Mouse (Mus musculus): ENCODE measurements around the gene Msh5. TPM values are rescaled to one million over a fixed set of nuclear protein-coding genes. Genes with fewer than 3 reads are reported as not detected.

Gene Msh5
- total and polyA plus RNA-seq, 3 experiments = 26.3 to 29.0 TPM; not detected in 1

DNA sequence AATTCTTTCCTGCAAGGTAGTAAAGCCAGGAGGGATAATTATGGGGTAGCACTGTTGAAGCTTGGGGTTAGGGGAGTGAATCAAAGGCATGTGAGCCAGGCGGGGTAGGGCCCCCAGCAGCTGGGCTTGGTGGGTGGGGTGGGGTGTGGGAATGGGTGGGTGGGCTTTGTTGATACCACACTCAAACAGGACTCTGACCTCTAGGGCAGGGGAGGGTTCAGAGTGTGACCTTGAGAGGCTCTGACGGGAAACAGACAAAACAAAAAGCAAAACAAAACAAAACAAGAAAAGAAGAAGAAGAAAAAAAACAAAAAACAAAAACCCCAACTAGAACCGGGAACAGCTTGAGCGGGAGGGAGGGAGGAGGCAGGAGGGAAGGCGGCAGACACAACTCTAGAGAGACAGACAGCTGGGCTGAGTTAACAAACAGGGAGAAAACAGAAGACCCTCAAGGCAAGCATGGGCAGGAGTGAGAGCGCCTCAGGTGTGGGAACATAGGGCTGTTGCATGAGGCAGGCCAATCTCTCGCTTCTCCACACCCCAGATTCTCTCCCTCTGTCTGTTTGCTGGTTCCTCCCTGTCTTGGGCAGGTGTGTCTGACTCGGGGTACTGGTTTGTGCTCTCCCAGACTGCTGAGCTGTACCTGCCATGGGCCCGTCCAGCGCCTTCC is 30.1 kb upstream of the Msh5 start, which contains the start of gene Ly6g6e:
Ly6g6e (plus strand) TSS at position 396 of the 670 bp plus-strand sequence.
- Histone ChIP-seq H3K27ac (ENCODE audit: control insufficient read depth, low read depth, low read length) (no peak within 1 kb of the TSS), H3K27me3 (ENCODE audit: control insufficient read depth in 1 of 2, insufficient read depth in 2 of 2, low read length in 2 of 2) (no peaks in the 10 kb centered on the region), H3K9ac (ENCODE audit: control insufficient read depth, low read depth, low read length, poor library complexity, severe bottlenecking) (no peak within 1 kb of the TSS), H3K79me2 (ENCODE audit: control insufficient read depth, insufficient read depth, low read length, poor library complexity) (no peaks in the 10 kb centered on the region), H3K4me1 (ENCODE audit: control insufficient read depth in 1 of 2, insufficient read depth in 2 of 2, low read length in 2 of 2) (peaks cover 15 to 22% of the 10 kb centered on the region in 2 experiments), H3K9me3 (replicated peaks; ENCODE audit: insufficient read depth, low read length) (no peaks in the 10 kb centered on the region), H3K36me3 (ENCODE audit: control insufficient read depth in 1 of 2, insufficient read depth in 2 of 2, low read length in 2 of 2) (peaks cover 0 to 21% of the 10 kb centered on the region in 2 experiments; a peak in 2 of 4 replicates), H3K4me3 (ENCODE audit: control insufficient read depth in 1 of 2, insufficient read depth in 1 of 2, low read depth in 2 of 2, low read length in 2 of 2) (no peak within 1 kb of the TSS)
- no peak for DNase-seq (ENCODE audit: low read depth, low spot score)
- TF ChIP-seq MAZ (IDR thresholded peaks at IDR 0.05; ENCODE audit: low read depth, low read length) (no peak), MAFK (IDR thresholded peaks at IDR 0.05; ENCODE audit: borderline replicate concordance, low read depth, low read length) (no peak), MYC (IDR thresholded peaks at IDR 0.05; ENCODE audit: low read depth, low read length) (no peak), TBP (IDR thresholded peaks at IDR 0.05; ENCODE audit: low read depth, low read length) (no peak), CTCF (IDR thresholded peaks at IDR 0.05 in 2 of 3, conservative IDR thresholded peaks at IDR 0.05 in 1 of 3; ENCODE audit: control insufficient read depth in 1 of 3, insufficient read depth in 1 of 3, low read depth in 2 of 3, low read length in 3 of 3, poor library complexity in 1 of 3, severe bottlenecking in 1 of 3) (no peak), ZKSCAN1 (IDR thresholded peaks at IDR 0.05; ENCODE audit: low read depth, low read length) (no peak), POLR2AphosphoS5 (IDR thresholded peaks at IDR 0.05; ENCODE audit: borderline replicate concordance, low read depth, low read length) (no peak), GABPA (IDR thresholded peaks at IDR 0.05; ENCODE audit: low read depth, low read length) (no peak), BHLHE40 (IDR thresholded peaks at IDR 0.05; ENCODE audit: borderline replicate concordance, low read depth, low read length) (no peak), CHD1 (IDR thresholded peaks at IDR 0.05; ENCODE audit: low read depth, low read length) (no peak), NRF1 (IDR thresholded peaks at IDR 0.05; ENCODE audit: insufficient read depth, low read depth, low read length, poor library complexity, severe bottlenecking) (no peak)

DNA sequence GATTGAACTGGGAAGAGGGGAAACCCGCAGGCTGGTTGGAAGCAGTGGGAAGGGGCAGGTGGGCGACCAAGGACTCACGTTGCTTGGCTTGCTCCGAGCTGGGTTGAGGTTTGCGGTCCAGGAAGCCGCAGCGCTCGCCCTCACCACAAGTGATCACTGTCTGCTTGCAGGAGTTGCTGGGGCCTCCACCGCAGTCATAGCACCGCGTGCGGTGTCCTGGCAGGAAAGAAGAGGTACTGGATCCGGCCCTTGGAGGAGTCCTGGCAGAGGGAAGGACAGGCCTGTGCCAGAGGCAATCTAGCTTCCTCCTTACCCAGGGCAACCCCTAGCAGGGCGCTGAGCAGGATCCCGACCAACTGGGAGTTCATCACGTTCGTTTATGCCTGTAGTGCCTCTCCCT is 27.6 kb upstream of the Msh5 start:
- Histone ChIP-seq H3K9me3 (replicated peaks; ENCODE audit: insufficient read depth, low read length) (no peaks in the 10 kb centered on the region), H3K27ac (ENCODE audit: control insufficient read depth, low read depth, low read length) (no peak overlapping the region), H3K36me3 (ENCODE audit: control insufficient read depth in 1 of 2, insufficient read depth in 2 of 2, low read length in 2 of 2) (peaks cover 0 to 4% of the 10 kb centered on the region in 2 experiments; a peak in 2 of 4 replicates), H3K79me2 (ENCODE audit: control insufficient read depth, insufficient read depth, low read length, poor library complexity) (no peaks in the 10 kb centered on the region), H3K4me1 (ENCODE audit: control insufficient read depth in 1 of 2, insufficient read depth in 2 of 2, low read length in 2 of 2) (peaks cover 2 to 11% of the 10 kb centered on the region in 2 experiments; a peak in 2 of 4 replicates), H3K27me3 (ENCODE audit: control insufficient read depth in 1 of 2, insufficient read depth in 2 of 2, low read length in 2 of 2) (no peaks in the 10 kb centered on the region), H3K9ac (ENCODE audit: control insufficient read depth, low read depth, low read length, poor library complexity, severe bottlenecking) (no peak overlapping the region), H3K4me3 (ENCODE audit: control insufficient read depth in 1 of 2, insufficient read depth in 1 of 2, low read depth in 2 of 2, low read length in 2 of 2) (no peak overlapping the region)
- no peak for DNase-seq (ENCODE audit: low read depth, low spot score)
- TF ChIP-seq MAX (IDR thresholded peaks at IDR 0.05; ENCODE audit: low read length) (no peak), NELFE (IDR thresholded peaks at IDR 0.05; ENCODE audit: low read depth, low read length) (no peak), EP300 (IDR thresholded peaks at IDR 0.05; ENCODE audit: low read depth in 1 of 2, low read length in 2 of 2) (no peak), GABPA (IDR thresholded peaks at IDR 0.05; ENCODE audit: low read depth, low read length) (no peak), USF1 (IDR thresholded peaks at IDR 0.05; ENCODE audit: low read depth, low read length) (no peak), ZMIZ1 (IDR thresholded peaks at IDR 0.05; ENCODE audit: low read depth, low read length) (no peak), MYB (IDR thresholded peaks at IDR 0.05; ENCODE audit: low read depth, low read length) (no peak), NRF1 (IDR thresholded peaks at IDR 0.05; ENCODE audit: insufficient read depth, low read depth, low read length, poor library complexity, severe bottlenecking) (no peak), GATA1 (IDR thresholded peaks at IDR 0.05; ENCODE audit: low read depth, low read length) (no peak), TCF12 (IDR thresholded peaks at IDR 0.05; ENCODE audit: low read depth, low read length) (no peak), POLR2AphosphoS5 (IDR thresholded peaks at IDR 0.05; ENCODE audit: borderline replicate concordance, low read depth, low read length) (no peak)

Measured in MEL (cell line).